Mouse (Mus musculus): ENCODE results near the gene Primpol. TPM values are rescaled to one million over a fixed set of nuclear protein-coding genes. Genes with fewer than 3 reads are reported as not detected.

Primpol gene
- total RNA-seq, 2 experiments from 2014 or later: 3.0 to 3.6 TPM

Other genes with a start within 250 kb of the Primpol start
- 100 to 1,000 TPM; 846 to 852 TPM for gene Acsl1, start 146.2 kb downstream of the Primpol start, total RNA-seq (2021)
- gene Cenpu, start 65.2 kb downstream of the Primpol start, total RNA-seq (2021): 1 to 10 TPM; 1.3 to 1.4 TPM
- gene Casp3, start 79 bp upstream of the Primpol start, total RNA-seq (2021): 1 to 10 TPM; 6.3 to 7.6 TPM
- 10 to 100 TPM; 43.6 to 44.5 TPM for gene Irf2, start 122.5 kb upstream of the Primpol start, total RNA-seq (2021)

All from heart, postnatal 14 days (tissue).